Mouse (Mus musculus): ENCODE measurements at regions not wholly inside any gene's neighbourhood (a gene's known extent, or its start where the extent isn't known, plus 50 kb on each side); places are given as distances from the start of the nearest gene placed in this dataset.

DNA sequence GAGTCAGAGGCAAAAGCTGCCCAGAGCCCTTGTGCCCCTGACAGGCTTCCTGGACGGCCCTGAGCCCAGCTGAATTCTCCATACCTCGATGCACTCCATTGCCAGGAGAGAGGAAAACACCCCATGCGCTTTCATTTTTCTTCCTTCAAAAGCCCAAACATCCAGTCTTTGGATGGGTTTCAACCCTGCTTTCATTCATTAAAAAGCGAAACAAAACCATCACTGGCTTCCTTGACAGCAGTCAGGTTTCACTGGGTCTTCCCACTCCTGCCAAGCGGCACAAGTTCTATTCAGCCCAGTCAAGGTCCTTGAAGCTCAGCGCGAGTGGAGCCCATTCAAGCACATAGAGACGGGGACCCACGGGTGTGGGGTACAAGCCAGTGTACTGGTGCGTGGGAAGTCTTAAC is 348.8 kb downstream of the Ankrd50 start:
- Histone ChIP-seq H3K9ac (replicated peaks) (no peak overlapping the region), H3K4me2 (ENCODE audit: low read depth, low read length) (no peak overlapping the region), H3K27ac (ENCODE audit: low read depth) (no peak overlapping the region), H3K4me3 (ENCODE audit: low read depth, low read length) (no peak overlapping the region), H3K27me3 (ENCODE audit: insufficient read depth, low read length) (no peaks in the 10 kb centered on the region), H3K4me1 (ENCODE audit: insufficient read depth) (no peaks in the 10 kb centered on the region), H3K9me3 (ENCODE audit: low read length) (no peaks in the 10 kb centered on the region), H3K36me3 (replicated peaks; ENCODE audit: insufficient read depth, low read length) (no peaks in the 10 kb centered on the region)
- WGBS (ENCODE audit: insufficient replicate concordance) = 76% methylated on average over 10 of the region's 10 CpGs
- TF ChIP-seq EP300 (IDR thresholded peaks at IDR 0.05; ENCODE audit: low read depth) (no peak), CTCF (IDR thresholded peaks at IDR 0.05; ENCODE audit: low read depth) (no peak)
- DNase-seq = no peak
- no peak for ATAC-seq

DNA sequence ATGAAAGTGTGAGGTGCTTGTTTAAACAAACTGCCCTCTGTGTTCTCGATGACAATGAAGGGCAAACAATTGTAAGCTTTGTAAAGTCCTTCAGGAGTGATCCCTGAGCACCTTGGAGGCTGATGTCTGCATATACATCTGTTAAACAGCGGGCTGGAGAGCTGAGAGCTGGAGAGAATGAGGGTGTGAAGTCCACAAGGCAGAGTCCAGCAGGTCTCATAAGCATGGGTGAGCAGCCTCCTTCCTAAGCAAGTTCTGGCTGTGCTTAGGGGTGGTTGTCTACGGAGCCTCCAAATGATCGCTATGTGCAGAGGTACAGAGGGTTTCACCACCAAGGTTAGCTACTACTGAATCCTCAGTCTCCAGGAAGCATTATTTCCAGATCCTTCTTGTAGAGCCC is 350.2 kb downstream of the Ankrd50 start:
- no peak for DNase-seq
- Histone ChIP-seq H3K9me3 (ENCODE audit: low read length) (no peaks in the 10 kb centered on the region), H3K4me3 (ENCODE audit: low read depth, low read length) (no peak overlapping the region), H3K27ac (ENCODE audit: low read depth) (no peak overlapping the region), H3K4me2 (ENCODE audit: low read depth, low read length) (no peak overlapping the region), H3K36me3 (replicated peaks; ENCODE audit: insufficient read depth, low read length) (no peaks in the 10 kb centered on the region), H3K27me3 (ENCODE audit: insufficient read depth, low read length) (no peaks in the 10 kb centered on the region), H3K4me1 (ENCODE audit: insufficient read depth) (peaks cover 8% of the 10 kb centered on the region), H3K9ac (replicated peaks) (no peak overlapping the region)
- WGBS (ENCODE audit: insufficient replicate concordance) = 69% methylated on average over 4 of the region's 4 CpGs
- TF ChIP-seq EP300 (IDR thresholded peaks at IDR 0.05; ENCODE audit: low read depth) = no peak
- TF ChIP-seq CTCF (IDR thresholded peaks at IDR 0.05; ENCODE audit: low read depth) = no peak
- no peak for ATAC-seq

DNA sequence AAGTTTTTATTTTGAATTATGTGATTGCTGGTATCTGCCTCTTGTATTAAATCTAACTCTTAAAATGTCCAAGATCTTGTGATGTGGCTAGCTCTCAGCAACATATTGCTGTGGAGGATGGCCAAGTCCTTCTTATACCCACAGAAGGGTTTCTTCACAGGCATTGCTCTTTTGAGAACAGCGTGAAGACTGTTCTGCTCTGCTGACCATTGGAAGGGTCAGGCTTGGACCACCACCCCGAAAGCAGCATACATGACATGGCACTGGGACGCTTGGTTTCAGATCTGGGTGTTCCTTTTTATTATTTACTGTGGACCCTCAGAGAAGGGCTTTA is 352.8 kb downstream of the Ankrd50 start:
- TF ChIP-seq CTCF (IDR thresholded peaks at IDR 0.05; ENCODE audit: low read depth) (no peak), EP300 (IDR thresholded peaks at IDR 0.05; ENCODE audit: low read depth) (no peak)
- Histone ChIP-seq H3K4me3 (ENCODE audit: low read depth, low read length) (no peak overlapping the region), H3K4me1 (ENCODE audit: insufficient read depth) (peaks cover 18% of the 10 kb centered on the region), H3K27me3 (ENCODE audit: insufficient read depth, low read length) (no peaks in the 10 kb centered on the region), H3K9ac (replicated peaks) (no peak overlapping the region), H3K4me2 (ENCODE audit: low read depth, low read length) (no peak overlapping the region), H3K27ac (ENCODE audit: low read depth) (no peak overlapping the region), H3K9me3 (ENCODE audit: low read length) (no peaks in the 10 kb centered on the region), H3K36me3 (replicated peaks; ENCODE audit: insufficient read depth, low read length) (no peaks in the 10 kb centered on the region)
- no peak for DNase-seq
- 80% methylated on average over 3 of the region's 3 CpGs for WGBS (ENCODE audit: insufficient replicate concordance)
- no peak for ATAC-seq

DNA sequence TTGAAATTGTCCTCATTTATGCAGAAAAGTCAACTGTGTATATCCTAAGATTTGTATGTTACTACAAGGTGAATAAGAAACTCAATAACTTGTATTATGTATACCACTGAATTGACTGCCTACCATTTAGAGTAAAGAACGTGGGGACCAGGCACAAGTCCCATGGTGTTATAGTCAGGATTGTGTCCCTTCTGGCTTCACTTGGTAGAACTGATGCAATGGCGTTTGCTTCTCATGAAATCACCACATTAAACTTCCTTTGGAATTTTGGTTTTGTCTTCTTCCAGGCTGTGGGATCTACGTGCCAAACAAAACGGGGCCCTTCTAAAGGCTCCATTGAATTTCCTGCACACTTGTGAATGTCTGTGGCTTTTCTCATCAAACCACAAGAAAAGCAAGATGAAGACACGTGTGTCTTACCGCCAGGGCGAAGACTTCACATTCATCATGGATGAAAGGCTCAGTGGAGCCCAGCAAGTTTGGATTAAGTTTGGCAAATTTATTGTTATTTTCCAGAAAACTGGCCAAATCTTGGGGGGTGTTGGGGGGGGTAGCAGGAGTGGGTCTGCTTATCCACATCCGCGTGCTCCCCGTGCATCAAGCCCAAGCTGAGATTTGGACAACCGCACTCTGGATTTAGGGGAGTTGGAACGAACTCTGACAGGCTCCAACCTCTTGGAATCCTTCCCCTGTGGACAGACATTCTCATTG is 353.3 kb downstream of the Ankrd50 start:
- DNase-seq (no peak), ATAC-seq (no peak)
- WGBS (ENCODE audit: insufficient replicate concordance) = 83% methylated on average over 12 of the region's 12 CpGs
- Histone ChIP-seq H3K9ac (replicated peaks) (no peak overlapping the region), H3K4me1 (ENCODE audit: insufficient read depth) (peaks cover 18% of the 10 kb centered on the region), H3K4me2 (ENCODE audit: low read depth, low read length) (no peak overlapping the region), H3K9me3 (ENCODE audit: low read length) (no peaks in the 10 kb centered on the region), H3K27me3 (ENCODE audit: insufficient read depth, low read length) (no peaks in the 10 kb centered on the region), H3K27ac (ENCODE audit: low read depth) (no peak overlapping the region), H3K4me3 (ENCODE audit: low read depth, low read length) (no peak overlapping the region), H3K36me3 (replicated peaks; ENCODE audit: insufficient read depth, low read length) (no peaks in the 10 kb centered on the region)
- TF ChIP-seq CTCF (IDR thresholded peaks at IDR 0.05; ENCODE audit: low read depth) (no peak), EP300 (IDR thresholded peaks at IDR 0.05; ENCODE audit: low read depth) (no peak)

DNA sequence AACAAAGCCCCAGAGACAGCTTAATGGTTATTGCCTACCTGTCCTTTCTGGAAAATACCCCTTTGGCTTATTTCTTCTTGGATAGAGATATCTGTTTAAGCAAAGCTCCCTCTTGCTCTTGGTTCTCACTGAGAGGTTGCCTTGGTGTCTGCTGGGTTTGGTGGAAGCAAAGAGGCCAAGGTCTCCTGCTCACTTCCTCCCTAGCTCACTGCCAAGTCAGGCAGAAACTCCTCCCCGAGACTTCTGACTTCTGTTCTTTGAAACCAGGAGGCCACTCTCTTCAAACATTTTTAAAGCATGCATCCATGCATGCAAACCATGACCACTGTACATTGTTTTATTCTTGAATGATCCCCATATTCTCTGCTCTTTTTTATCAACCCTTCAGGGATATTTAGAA is 354.6 kb downstream of the Ankrd50 start:
- no peak overlapping the region for H3K9ac ChIP-seq (replicated peaks)

DNA sequence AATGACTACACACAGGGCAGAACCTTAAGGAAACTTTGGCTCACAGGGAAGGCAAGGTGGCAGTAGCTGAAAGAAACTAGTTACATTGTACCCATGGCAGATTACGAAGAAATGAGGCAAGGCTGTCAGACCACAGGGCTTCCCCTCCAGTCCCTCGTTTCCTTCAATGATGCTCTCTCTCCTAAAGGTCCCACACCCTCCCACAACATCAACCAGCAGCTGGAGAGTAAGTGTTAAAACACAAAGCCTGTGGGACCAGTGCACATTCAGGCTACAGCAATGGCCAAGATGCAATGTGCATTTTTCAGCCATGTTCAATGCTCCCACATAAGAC is 355.5 kb downstream of the Ankrd50 start:
- no peak overlapping the region for H3K4me3 ChIP-seq (ENCODE audit: low read depth, low read length)
- ATAC-seq = no peak
- peak overlapping the region; percentile 87 for H3K27ac ChIP-seq (ENCODE audit: low read depth)
- DNase-seq = no peak
- peaks cover 18% of the 10 kb centered on the region for H3K4me1 ChIP-seq (ENCODE audit: insufficient read depth)
- no peaks in the 10 kb centered on the region for H3K27me3 ChIP-seq (ENCODE audit: insufficient read depth, low read length)
- no peaks in the 10 kb centered on the region for H3K36me3 ChIP-seq (replicated peaks; ENCODE audit: insufficient read depth, low read length)
- H3K9me3 ChIP-seq (ENCODE audit: low read length) = no peaks in the 10 kb centered on the region
- 47% methylated on average over 2 of the region's 2 CpGs for WGBS (ENCODE audit: insufficient replicate concordance)
- no peak for TF ChIP-seq CTCF (IDR thresholded peaks at IDR 0.05; ENCODE audit: low read depth)
- no peak for TF ChIP-seq EP300 (IDR thresholded peaks at IDR 0.05; ENCODE audit: low read depth)
- H3K4me2 ChIP-seq (ENCODE audit: low read depth, low read length) = no peak overlapping the region
- no peak overlapping the region for H3K9ac ChIP-seq (replicated peaks)

More for the DNA sequence above, 354.6 kb downstream of the Ankrd50 start:
- ATAC-seq (no peak), DNase-seq (no peak)
- Histone ChIP-seq H3K4me2 (ENCODE audit: low read depth, low read length) (no peak overlapping the region), H3K27ac (ENCODE audit: low read depth) (peak overlapping the region; percentile 87; the same call in 1 of the 2 replicates), H3K27me3 (ENCODE audit: insufficient read depth, low read length) (no peaks in the 10 kb centered on the region), H3K4me1 (ENCODE audit: insufficient read depth) (peaks cover 18% of the 10 kb centered on the region), H3K4me3 (ENCODE audit: low read depth, low read length) (no peak overlapping the region), H3K36me3 (replicated peaks; ENCODE audit: insufficient read depth, low read length) (no peaks in the 10 kb centered on the region), H3K9me3 (ENCODE audit: low read length) (no peaks in the 10 kb centered on the region)
- TF ChIP-seq CTCF (IDR thresholded peaks at IDR 0.05; ENCODE audit: low read depth) (no peak), EP300 (IDR thresholded peaks at IDR 0.05; ENCODE audit: low read depth) (no peak)
- WGBS (ENCODE audit: insufficient replicate concordance) = 27% methylated on average over 1 of the region's 1 CpGs
